Mouse (Mus musculus) neutrophil, adult 65 days (primary cell): ENCODE results near the gene Ccdc154. TPM values are rescaled to one million over a fixed set of nuclear protein-coding genes. Genes with fewer than 3 reads are reported as not detected.

Experiments
- total RNA-seq: library from RNA; stranded (reverse); gene quantifications from 2 replicates; pipeline ENCODE4 v1.2.4, GENCODE M21; 2023

The Ccdc154 gene
- total RNA-seq = not detected in 2 replicates

GRCm38 (mm10) chr17:25162161-25162560 lies at the start of gene Ccdc154:
Gene Ccdc154 (plus strand): TSS chr17:25162461.

GRCm38 (mm10) chr17:25115664-25116432 lies 46.4 kb upstream of the Ccdc154 start, which contains the start of gene Telo2:
Gene Telo2 (minus strand): TSS chr17:25115967.

GRCm38 (mm10) chr17:25120406-25120805 lies 41.9 kb upstream of the Ccdc154 start, which contains the start of gene Ptx4:
Gene Ptx4 (plus strand): TSS chr17:25120760.

GRCm38 (mm10) chr17:25133275-25133698 lies 29.0 kb upstream of the Ccdc154 start, which contains the start of gene Clcn7:
Gene Clcn7 (plus strand): TSS chr17:25133391.

GRCm38 (mm10) chr17:25175411-25175810 lies 13.2 kb downstream of the Ccdc154 start, which contains the start of gene Gm38655:
Gene Gm38655 (minus strand): TSS chr17:25175471.

GRCm38 (mm10) chr17:25184129-25184691 lies 21.9 kb downstream of the Ccdc154 start, which contains the start of gene BC003965:
Gene BC003965 (plus strand): TSS chr17:25184554.

GRCm38 (mm10) chr17:25188150-25189031 lies 26.1 kb downstream of the Ccdc154 start, which contains the start of gene Unkl:
Gene Unkl (plus strand): TSS chr17:25188397.

Other genes starting within 250 kb of the Ccdc154 start
- 70.4 and 91.3 TPM in 2 replicates for gene Mapk8ip3, start 225.5 kb upstream of the Ccdc154 start, total RNA-seq
- gene Jpt2, start 201.8 kb upstream of the Ccdc154 start, total RNA-seq = 26.3 and 30.8 TPM in 2 replicates
- 25.7 and 40.7 TPM in 2 replicates for gene Cramp1l, start 146.7 kb upstream of the Ccdc154 start, total RNA-seq
- gene Ift140, start 146.4 kb upstream of the Ccdc154 start, total RNA-seq = 8.9 and 12.3 TPM in 2 replicates
- gene Tmem204, start 78.9 kb upstream of the Ccdc154 start, total RNA-seq = not detected in 2 replicates
- gene Telo2, start 46.5 kb upstream of the Ccdc154 start, total RNA-seq = 5.9 and 8.6 TPM in 2 replicates
- gene Ptx4, start 41.7 kb upstream of the Ccdc154 start, total RNA-seq = not detected in 2 replicates
- gene Clcn7, start 29.1 kb upstream of the Ccdc154 start, total RNA-seq = 17.0 and 29.6 TPM in 2 replicates
- gene Gm38655, start 13.0 kb downstream of the Ccdc154 start, total RNA-seq = not detected in 2 replicates
- gene BC003965, start 22.1 kb downstream of the Ccdc154 start, total RNA-seq = 5.5 and 6.8 TPM in 2 replicates
- 18.6 and 26.5 TPM in 2 replicates for gene Unkl, start 25.9 kb downstream of the Ccdc154 start, total RNA-seq
- gene Gnptg, start 77.7 kb downstream of the Ccdc154 start, total RNA-seq = 12.1 and 18.8 TPM in 2 replicates
- gene Tsr3, start 77.7 kb downstream of the Ccdc154 start, total RNA-seq = 5.8 and 8.9 TPM in 2 replicates
- gene Baiap3, start 93.9 kb downstream of the Ccdc154 start, total RNA-seq = 4.4 and 6.8 TPM in 2 replicates
- gene Ube2i, start 112.2 kb downstream of the Ccdc154 start, total RNA-seq = 213 and 244 TPM in 2 replicates
- gene Prss34, start 135.9 kb downstream of the Ccdc154 start, total RNA-seq = 80.0 and 94.6 TPM in 2 replicates
- not detected in 2 replicates for gene Prss28, start 146.2 kb downstream of the Ccdc154 start, total RNA-seq
- gene Prss29, start 156.2 kb downstream of the Ccdc154 start, total RNA-seq = not detected in 2 replicates
- gene Tpsab1, start 183.1 kb downstream of the Ccdc154 start, total RNA-seq = not detected in 2 replicates
- gene Tpsb2, start 203.8 kb downstream of the Ccdc154 start, total RNA-seq = not detected in 2 replicates
- gene Tpsg1, start 206.8 kb downstream of the Ccdc154 start, total RNA-seq = not detected in 2 replicates